Mouse (Mus musculus): ENCODE data around the gene Zmym1.
A peak's percentile ranks its signal among the peaks of the same experiment; 100 is the strongest.
"Not testable (repeated sequence)": the region's sequence is repeated elsewhere in the genome, so short reads cannot be mapped to it uniquely, and the experiment has no call there.

Zmym1 gene

DNA sequence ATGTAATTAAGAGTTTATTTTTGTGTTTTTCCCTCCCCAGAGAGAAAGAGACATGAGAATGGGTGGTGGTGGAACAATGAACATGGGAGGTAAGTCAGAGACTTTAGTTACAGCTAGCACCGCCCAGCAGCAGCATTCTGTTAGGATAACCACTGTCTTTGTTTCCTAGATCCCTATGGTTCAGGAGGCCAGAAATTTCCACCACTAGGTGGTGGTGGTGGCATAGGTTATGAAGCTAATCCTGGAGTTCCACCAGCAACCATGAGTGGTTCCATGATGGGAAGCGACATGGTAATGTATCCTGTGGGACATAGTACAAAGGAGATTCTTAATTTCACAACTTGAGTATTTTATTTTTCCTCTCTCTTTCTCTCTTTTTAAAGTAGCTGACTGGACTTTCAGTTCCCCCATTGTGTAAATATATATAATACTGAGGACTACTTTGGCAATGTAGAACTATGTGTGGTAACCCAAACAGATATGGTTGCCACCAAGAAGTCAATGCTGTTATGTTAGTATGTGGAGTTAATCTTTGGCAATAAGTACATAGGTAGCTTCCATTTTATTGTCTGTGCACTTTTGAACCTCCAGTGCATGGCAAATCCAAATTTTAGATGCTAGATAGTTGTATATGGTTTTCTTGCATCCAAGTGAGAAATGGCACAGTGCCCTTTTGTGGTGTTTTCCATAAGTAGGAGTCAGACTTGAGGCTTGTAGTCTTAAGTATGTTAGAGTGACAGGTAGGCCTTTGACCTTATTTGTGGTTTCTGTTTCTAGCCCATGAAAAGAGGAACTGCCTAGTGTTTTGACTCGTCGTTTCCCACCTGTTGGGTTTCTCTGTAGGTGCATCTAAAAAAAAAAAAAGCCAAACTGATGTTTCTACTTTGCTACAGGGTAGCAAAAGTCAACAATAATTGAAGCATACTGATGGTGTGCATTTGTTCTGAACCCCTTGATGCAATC lies 33.4 kb downstream of the Zmym1 start:
- DNase-seq (ENCODE audit: low spot score): peak; percentile 64

DNA sequence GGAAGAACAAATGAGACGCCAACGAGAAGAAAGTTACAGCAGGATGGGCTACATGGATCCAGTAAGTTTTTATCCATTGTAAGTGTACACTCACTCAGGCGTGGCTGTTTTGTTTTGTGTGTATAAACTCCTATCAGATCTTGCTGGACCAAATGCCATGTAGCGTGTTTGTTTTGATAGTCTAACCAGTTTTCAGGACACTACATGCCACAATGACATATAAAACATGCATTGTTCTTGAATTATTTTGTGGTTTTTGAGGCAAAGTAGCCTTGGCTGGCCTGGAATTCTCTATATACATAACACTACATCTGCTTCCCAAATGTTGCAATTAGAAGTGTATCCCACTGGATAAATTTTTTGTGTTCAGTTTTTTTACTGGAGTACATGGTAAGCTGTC lies 34.1 kb downstream of the Zmym1 start:
- DNase-seq (ENCODE audit: low spot score): no peak

DNA sequence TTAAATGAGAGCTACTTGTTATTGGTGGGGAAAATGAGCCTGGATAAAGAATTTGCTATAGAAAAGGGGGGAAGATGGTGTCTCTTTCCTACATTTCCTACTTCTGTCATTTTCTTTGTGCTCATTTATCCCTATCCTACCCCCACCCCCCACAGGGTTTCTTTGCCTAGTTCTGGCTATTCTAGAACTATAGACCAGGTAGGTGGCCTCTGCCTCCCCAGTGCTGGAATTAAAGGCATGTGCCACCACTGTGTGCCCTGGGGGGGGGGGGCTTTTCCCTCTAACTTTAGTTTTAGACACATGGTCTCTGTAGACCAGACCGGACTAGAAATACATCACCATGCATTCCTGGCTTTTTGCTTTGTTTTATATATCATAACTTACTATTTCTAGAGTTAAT lies 36.7 kb downstream of the Zmym1 start:
- DNase-seq (ENCODE audit: low spot score): peak; percentile 32

- peak; percentile 31 for DNase-seq (ENCODE audit: low spot score)
These were observed 37.8 kb downstream of the Zmym1 start for GRCm38 (mm10) chr4:127023201-127023600.

- DNase-seq (ENCODE audit: low spot score): peak; percentile 87
These were observed 38.8 kb downstream of the Zmym1 start for GRCm38 (mm10) chr4:127021989-127022626.

DNA sequence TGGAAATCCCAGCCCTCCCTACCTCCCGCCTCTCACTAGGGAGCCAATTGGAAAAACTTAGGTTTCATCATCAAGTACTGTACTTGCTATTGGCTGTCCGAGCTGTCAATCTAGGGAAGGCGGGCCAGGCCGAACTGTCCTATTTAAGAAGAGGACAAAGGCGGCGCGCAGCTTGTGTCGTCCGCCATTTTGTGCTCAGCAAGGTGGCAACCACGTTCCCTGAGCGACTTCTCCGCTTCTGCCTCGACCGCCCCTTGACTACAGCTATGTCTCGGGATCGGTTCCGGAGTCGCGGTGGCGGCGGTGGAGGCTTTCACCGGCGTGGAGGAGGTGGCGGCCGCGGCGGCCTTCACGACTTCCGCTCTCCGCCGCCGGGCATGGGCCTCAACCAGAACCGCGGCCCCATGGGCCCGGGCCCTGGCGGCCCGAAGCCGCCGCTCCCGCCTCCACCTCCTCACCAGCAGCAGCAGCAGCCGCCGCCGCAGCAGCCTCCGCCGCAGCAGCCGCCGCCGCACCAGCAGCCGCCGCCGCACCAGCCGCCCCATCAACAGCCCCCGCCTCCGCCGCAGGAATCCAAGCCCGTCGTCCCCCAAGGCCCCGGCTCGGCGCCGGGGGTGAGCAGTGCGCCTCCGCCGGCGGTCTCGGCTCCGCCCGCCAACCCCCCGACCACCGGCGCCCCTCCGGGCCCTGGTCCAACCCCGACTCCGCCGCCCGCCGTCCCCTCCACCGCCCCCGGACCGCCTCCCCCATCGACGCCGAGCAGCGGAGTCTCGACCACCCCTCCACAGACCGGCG lies 39.6 kb downstream of the Zmym1 start, which contains the start of gene Sfpq:
Sfpq (plus strand) TSS at position 174 of the 795 bp plus-strand sequence.
- DNase-seq (ENCODE audit: low spot score): peak; percentile 99

GRCm38 (mm10) chr4:127020411-127021150 lies 40.4 kb downstream of the Zmym1 start:
- no peak for DNase-seq (ENCODE audit: low spot score)

DNA sequence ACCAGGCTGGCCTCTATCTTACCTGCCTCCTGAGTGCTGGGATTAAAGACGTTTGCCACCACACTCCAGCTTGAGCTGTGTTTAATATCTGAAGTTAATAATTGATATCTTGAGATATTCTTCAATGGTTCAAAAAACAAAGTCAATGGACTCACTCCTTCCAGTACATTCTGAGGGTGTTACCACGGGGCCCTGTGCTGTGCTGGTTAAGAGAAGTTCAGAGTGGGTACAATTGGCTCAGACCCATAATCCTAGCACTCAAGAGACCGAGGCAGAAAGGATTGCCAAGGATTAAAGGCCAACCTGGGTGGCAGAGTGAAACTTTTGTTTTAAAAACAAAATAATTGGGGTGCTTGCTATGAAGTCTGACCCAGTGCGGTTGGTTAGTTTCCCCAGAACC lies 44.6 kb downstream of the Zmym1 start:
- DNase-seq (ENCODE audit: low spot score): no peak

DNA sequence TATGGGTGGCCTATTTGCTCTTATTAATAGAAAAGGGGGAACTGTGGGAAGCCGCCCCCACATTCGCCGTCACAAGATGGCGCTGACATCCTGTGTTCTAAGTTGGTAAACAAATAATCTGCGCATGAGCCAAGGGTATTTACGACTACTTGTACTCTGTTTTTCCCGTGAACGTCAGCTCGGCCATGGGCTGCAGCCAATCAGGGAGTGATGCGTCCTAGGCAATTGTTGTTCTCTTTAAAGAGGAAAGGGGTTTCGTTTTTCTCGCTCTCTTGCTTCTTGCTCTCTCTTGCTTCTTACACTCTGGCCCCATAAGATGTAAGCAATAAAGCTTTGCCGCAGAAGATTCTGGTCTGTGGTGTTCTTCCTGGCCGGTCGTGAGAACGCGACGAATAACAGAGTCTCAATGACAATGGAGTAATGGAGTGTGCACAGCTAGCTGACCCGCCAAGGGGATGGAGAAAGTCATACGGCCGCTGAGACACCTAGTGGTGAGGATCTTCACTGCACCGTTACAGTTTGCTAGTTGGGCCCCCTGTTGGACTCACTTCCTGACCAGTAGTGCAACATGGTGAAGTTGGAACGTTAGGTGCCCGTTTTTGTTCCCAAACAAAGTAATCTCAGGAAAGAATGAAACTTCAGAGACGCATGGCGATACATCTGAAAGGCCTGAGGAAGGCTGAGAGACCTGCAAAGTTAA lies 45.5 kb downstream of the Zmym1 start:
- DNase-seq (ENCODE audit: low spot score): peak; percentile 86

DNA sequence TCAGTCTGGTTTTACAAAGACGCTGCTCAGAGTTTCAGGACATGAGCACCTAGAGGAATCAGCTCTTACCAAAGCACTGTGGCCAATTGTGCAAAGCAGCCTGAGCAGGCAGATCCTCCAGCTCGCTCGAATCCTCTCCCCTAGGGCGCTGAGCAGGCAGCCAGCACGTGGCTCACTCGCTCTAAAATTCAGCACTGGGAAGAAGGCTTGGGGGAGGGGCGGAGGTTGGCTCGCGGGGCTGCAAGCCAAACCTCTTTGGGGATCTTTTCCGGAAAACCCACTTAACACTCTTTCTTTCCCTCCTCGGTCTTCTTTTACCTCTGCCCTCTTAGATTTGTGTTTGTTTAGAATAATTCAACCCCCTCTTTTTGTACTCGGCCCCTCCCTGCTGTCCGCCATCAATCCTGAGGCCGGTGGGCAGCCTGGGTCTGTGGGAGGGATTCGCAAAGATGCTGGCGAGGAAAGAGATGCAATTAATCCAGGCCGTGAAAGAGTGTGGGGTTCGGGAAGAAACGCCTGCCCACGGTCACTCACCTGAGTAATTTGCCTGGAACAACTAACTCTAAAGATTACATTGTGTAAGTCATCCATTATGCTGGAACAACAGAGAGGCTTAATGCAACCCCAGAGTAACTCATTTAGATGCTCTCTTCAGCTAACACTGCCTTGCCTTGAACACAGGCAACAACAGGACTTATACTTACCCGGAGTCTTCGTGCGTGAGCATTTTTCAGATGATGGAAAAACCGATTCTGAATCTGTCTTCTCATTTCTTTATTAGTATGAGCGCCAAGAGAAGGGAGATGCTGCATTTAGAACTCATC lies 55.6 kb downstream of the Zmym1 start:
- DNase-seq (ENCODE audit: low spot score): peak; percentile 74

DNA sequence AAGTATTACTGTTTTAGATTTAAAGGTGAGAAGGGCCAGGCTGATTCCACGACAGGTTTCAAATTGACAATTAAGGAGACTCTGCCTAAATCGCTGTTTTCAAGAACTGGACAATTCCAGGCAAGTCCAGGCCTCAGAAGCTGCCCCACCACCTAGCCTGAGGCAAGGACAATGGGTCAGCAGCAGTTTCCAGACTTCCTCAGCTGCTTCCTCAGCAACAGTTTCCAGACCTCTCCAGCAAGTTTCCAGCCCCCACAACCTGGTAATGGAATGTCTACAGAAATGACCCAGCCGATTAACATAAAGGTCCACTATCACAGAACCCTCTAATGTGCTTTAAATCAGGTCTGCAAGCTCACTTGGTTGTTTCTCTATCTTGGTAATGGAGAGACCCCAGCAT lies 56.6 kb downstream of the Zmym1 start:
- no peak for DNase-seq (ENCODE audit: low spot score)

DNA sequence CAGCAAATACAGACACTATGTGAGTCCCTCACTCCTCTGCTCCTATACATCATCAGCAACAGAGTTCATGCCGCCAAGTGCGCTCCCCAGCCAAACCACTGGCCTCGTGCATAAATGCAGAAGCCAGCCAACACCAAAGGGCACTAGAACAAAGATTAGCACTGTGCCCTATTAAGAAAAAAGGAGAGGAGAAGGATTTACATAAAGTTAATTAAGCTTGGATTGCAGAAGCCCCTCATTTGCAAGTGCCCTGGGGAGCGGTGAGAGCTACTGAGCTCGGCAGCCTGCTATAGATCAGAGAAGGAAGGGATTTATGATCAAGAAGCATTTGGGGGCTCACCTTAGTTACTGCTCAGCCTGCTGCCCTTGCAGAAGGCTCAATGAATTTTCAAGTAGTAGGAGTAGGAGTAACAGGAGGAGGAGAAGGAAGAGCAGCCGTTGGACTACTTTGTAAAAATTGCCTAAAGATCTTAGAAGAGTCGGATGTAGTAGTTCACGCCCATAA lies 60.3 kb downstream of the Zmym1 start:
- no peak for DNase-seq (ENCODE audit: low spot score)

- DNase-seq (ENCODE audit: low spot score): not testable (repeated sequence)
These were observed 61.6 kb downstream of the Zmym1 start for GRCm38 (mm10) chr4:126999372-126999771.

Measured in testis, postnatal 10 days (tissue).